Mouse (Mus musculus): ENCODE measurements at regions not wholly inside any gene's neighbourhood (a gene's known extent, or its start where the extent isn't known, plus 50 kb on each side); places are given as distances from the start of the nearest gene placed in this dataset.

DNA sequence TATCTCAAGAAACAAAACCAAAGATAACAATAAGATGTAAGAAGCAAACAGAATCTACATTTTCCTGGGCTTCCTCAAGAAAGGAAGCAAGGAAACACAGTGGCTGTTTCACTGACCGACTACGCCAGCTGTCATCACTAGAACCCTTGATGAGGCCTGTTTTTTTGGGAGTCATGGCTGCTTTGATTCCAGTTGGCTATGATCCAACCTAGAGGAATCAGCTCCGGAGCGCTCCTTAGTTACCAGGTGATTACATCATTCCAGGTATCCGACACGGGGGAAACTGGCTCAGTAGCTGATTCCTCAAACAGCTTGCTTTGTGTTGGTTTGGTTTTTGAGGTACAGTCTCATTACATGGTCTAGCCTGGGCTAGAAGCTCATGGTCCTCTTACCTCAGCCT lies 84.1 kb upstream of the Galnt15 start:
- DNase-seq (ENCODE audit: low spot score in 2 of 2): no peak

DNA sequence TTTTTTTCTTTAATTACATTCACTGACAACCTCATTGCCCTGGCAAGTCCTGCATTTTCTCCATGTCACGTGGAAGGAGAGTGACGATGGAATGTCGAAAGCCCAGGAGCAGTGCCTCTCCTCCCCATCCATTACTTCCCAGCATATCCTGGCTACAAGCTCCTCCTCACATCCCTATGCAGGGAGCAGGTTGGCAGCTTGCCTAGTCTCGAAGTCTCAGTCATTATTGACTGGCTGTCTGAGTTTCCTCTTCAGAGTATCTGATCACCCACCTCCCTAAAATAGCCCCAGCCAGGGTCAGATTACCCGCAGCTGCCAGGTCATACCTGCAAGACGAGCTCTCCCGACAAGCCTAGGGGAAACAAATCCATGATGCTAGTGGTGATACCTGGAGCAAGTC lies 83.7 kb upstream of the Galnt15 start:
- DNase-seq (ENCODE audit: low spot score in 2 of 2): peak in 1 of 2 experiments; percentile 35

DNA sequence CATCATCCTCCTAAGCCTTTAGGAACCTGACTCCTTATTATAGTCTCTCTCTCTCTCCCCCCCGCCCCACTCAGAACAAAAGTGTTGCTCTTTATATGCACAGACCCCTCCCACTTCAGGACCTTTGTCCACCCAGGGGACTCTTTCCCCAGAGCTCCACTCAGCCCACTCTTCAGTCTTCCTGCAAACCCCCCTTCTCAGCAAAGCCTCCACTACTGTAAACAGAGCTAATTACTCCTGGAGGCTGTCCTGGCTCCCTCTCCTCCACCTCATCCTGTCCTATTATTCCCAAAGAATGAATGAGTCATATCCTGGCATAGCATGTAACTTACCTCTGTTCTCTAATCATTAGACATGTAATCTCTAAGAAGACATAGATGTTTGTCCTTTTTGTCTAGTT lies 82.8 kb upstream of the Galnt15 start:
- DNase-seq (ENCODE audit: low spot score in 2 of 2): peak in 1 of 2 experiments; percentile 52

DNA sequence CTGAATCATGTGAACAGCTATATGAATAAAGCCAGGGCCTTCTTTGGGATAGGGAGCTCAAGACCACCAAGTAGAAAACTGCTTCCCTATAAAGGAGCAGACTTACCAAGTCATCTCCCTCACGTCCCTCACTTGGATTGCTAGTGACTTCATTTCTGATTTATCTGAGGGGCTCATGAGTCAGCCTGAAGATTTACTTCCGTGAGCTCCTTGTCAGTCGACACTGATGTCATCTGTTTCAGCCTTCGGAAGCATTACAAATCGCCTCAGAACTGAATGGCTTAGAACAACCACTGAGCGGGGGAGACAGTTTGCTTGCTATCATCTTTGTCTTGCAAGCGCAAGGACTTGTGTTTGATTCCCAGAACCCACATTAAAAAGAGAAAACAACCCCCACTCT lies 81.5 kb upstream of the Galnt15 start:
- no peak for DNase-seq (ENCODE audit: low spot score in 2 of 2)

DNA sequence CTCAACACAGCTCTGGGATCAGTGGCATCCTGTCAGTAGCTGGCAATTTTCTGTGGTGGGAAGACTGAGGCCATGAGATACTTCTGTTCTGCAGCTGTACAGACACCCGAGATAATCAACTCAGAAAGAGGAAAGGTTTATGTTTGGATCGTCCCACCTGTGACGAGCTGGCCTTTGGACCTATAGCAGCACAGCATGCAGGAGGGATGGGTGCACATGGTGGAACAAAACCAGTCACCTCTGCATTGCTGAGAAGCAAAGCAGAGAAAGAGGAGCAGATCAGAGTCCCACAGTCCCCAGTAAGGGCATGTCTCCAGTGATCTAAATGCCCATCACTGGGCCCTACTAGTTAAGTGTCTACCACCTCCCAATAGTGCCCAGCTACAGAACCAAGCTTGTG lies 76.9 kb upstream of the Galnt15 start:
- no peak for DNase-seq (ENCODE audit: low spot score in 2 of 2)

DNA sequence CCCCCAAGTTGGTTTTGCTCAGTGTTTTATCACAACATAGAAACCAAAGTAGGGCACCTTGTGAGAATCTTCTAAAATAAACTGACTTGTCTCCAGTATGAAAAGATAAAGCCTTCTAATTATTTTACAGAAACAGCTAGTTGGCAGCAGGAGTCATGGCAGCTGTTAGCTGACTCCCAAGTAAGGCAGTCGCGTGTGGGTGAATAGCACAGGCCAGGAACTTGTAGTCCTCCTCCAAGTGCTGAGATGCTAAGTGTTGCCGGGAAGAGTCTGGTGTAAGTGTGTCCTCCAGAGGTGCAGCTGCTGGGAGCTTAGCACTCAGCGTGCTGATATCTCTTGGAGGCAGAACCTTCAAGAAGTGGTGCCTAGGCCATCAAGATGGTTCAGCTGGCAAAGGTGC lies 75.0 kb upstream of the Galnt15 start:
- DNase-seq (ENCODE audit: low spot score in 2 of 2): no peak

DNA sequence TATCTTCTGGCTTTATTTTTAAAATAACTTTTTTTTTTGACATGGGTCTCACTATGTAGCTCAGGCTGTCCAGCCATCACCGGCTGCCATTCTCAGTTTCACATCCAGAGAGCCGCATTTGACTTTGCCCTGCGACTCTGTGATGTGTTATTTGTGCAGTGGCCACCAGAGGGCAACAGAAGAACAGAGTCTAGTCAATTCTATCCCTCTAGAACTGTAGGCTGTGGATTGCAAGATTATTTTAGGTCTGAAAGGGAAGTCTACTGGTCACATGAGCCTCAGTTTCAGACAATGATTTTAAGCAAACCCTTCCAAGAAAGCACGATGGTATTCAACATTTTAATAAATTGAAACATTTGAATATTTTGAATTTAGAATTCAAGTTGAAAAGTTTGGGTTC lies 73.8 kb upstream of the Galnt15 start:
- peak; percentile 71 to 85 for DNase-seq (ENCODE audit: low spot score in 2 of 2)

DNA sequence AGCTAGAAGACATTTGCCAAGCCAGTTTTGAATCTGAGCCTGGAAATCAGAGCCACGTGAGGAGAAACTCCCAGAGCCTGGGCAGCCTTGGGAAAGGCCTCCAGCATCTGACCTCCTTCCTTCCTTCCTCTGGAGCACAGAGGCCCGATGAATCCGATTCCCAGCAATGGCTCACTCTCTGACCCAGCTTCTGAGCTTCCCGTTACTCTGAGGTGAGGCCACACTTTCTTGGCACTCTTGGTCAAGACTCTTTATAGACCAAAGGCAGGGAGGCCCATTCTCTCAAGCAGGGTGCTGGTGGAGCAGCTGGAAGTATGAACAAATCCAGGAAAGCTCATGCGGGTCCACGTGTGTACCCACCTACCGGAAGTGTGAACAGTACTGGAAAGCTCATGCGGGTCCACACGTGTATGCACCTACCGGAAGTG lies 71.6 kb upstream of the Galnt15 start:
- DNase-seq (ENCODE audit: low spot score in 2 of 2): peak; percentile 85 to 88

DNA sequence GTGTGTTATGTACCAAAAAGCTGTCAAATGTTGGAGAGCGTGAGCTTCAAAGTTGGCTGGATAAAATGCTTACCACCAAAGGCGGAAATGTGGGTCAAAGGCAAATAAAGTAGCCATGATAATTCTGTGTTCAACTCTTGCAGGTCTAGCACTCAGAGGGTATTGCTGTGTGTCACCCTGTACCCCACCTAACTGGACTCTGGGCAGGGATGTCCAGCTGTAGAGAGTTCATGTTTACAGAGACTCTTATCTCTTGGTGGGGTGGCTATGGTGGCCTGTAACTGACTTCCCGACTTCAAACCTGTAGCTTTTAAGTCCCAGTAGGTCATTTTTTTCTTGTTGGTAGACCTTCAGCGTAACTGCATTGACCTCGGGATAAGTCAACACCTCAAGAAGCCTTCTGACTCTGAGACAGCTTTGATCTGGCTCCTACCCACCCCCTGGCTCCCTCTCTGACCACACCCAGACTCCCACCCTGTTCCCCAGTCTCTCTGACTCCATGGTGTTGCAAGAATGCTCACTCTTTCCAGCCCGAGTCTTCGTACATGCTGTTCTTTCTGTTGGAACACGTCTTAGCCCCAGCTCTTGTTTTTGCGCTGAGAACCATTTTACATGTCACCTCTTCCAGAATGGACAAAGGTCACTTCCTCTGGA lies 68.5 kb upstream of the Galnt15 start:
- peak; percentile 60 to 74 for DNase-seq (ENCODE audit: low spot score in 2 of 2)

DNA sequence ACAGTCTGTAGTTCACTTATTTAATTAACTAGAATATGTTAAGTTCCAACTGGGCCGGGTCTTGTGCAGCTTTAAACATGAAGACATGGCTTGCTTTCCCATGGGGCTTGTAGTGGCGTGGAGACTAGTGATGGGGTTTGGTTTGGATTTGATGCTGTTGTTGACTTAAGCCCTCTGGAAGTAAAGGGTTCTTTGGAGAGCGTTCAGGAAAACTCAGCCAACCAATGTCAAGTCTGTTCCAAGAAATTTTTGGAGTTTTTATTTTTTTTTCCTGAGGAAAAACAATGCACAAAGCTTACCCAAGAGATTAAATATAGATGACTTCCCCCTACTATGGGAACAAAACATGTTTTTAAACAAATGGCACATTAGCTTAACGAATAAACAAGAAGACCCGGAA lies 67.3 kb upstream of the Galnt15 start:
- DNase-seq (ENCODE audit: low spot score in 2 of 2): peak; percentile 86

DNA sequence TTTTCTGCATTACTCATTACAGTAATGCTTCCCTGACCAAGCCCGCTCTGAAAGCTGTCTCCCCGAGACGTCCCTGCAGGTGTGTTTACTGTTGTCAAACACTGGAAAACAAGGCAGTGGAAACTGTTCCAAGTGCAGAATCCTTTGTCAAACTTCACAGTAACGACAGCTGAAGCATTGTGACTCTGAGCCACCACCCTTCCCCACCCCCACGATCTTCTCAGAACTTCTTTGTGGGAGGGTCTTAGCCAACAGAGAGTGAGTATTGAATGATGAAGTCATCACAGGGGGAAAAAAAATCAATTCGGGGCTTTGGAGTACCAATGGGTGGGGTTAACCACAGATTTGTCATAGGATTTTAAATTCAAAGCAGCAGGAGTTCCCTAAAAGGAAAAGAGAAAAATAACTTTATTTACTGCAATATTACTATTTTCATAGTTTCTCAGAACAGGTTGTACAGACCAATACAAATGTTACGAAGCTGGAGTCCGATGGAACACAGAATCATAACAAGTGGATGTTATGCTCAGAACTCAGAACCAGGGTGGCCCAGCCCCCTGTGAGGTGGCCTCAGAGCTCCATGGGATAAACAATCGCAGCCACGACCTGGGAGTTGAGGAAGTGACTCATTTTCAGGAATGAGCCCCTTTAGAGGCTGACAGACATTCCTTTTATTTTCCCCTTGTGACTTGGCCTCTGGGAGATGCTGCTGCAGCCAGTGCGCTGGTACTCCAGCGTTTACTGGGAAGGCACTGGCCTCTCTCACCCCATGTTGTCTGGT lies 65.5 kb upstream of the Galnt15 start:
- peak; percentile 75 to 79 for DNase-seq (ENCODE audit: low spot score in 2 of 2)

DNA sequence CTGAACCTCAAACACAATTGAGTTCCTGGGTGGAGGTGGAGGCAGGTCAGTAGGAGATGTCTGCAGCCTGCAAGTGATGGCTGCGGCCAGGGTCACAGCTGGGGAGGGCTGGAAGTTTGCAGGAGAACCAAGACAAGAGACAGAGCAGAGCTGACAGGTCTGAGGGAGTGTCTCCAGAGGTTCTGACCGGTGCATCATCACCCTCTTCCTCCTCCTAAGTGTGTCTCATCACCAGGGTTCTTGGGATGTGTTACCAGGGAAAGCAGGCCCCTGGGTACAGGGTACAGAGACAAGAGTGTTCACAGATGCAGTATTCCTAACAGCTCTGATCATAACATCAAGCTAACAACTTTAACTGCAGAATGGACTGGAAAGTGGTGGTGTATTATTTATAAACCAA lies 64.7 kb upstream of the Galnt15 start:
- no peak for DNase-seq (ENCODE audit: low spot score in 2 of 2)

DNA sequence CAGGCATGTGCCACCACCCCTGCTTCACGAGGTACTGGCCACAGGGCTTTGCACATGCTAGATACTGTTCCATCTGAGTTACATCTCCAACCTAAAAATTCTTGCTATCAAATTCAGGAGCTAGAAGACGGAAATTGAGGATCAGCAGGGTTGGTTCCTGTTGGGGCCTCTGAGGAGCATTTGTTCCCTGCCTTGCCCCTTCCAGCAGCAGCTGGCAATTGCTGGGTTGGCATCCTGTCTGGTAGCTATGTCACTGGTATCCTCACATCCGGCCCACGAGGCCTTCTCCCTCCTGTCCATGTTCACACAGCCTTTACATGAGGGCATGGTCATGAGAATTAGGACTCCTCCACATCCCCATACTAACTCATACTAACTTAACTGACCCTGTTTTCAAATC lies 64.0 kb upstream of the Galnt15 start:
- DNase-seq (ENCODE audit: low spot score in 2 of 2): no peak

DNA sequence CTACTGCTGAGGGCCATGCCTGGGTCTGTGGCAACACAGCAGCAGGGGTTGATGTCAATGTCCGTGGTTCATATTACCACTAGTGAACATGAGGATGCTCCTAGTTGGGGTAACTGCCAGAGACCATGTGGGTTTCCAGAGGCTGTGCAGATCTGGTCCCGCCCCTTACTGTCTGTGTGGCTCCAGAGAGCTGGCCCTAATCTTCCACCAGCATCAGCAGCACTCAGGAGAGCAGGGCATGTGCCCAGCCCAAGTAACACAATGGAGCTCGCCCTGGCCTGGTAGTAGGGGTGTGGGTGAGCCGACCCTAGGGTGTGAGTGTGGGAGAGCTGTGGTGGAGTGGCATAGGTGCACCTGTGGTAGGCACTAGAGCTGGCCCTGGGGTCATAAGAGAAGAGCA lies 59.3 kb upstream of the Galnt15 start:
- no peak for DNase-seq (ENCODE audit: low spot score in 2 of 2)

DNA sequence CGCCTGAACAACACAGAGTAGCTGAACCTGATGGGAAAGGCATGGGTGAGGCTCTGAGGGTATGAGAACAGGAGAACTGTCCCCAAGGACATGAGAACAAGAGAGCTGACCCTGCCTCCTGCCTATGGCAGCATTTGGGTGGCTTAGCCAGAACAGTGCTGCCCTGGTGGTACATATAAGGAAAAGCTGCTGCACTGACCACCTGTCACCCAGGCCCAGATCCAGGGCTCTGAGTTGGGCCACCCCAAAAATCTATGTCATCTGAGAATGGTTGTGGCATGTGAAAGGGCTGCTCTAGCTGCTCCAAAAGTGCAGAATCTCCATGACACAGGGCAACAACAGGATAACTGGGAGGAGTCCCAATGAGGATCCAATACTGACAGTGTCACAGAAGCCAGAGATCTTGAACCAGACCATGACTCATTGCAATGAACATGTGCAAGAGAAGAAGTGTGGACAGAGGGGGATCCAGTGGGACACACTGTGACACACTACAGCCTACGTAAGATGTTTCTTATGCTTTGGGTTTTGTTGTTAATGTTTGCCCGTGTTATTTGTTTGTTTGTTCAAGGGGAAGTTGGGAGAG lies 58.5 kb upstream of the Galnt15 start:
- no peak for DNase-seq (ENCODE audit: low spot score in 2 of 2)

DNA sequence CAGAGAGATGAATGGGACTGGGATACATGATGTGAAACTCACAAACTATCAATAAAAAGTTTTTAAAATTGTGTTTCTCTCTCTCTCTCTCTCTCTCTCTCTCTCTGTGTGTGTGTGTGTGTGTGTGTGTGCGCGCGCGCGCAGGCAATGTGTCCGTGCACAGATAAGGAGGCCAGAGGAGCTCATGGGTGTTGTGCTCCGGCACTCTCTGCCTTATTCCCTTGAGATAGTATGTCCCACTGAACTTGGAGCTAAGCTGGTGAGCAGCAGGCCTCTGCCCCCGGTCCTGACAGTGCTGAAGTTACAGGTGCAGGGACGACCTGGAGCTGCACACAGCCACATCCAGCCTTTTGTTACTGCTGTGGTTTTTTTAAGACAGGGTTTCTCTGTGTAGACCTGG lies 57.9 kb upstream of the Galnt15 start:
- no peak for DNase-seq (ENCODE audit: low spot score in 2 of 2)

DNA sequence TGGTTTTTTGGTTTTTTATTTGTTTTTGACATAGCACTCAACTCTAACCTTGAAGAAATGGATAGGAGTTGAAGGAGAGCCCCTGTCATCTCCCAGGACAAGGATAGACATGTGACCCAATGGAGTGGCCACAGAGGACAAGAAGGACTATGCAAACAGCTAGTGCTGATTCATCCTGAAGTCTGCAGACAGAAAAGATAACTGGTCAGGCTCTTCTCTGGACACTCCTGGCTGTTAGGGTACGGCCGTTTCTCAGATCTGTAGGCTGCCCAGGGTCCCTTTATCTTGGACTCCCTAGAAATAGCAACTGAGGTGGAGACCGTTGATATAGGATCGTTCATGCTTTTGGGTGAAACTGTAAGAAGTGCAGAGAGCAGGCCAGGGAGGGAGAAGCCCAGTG lies 55.1 kb upstream of the Galnt15 start:
- no peak for DNase-seq (ENCODE audit: low spot score in 2 of 2)

DNA sequence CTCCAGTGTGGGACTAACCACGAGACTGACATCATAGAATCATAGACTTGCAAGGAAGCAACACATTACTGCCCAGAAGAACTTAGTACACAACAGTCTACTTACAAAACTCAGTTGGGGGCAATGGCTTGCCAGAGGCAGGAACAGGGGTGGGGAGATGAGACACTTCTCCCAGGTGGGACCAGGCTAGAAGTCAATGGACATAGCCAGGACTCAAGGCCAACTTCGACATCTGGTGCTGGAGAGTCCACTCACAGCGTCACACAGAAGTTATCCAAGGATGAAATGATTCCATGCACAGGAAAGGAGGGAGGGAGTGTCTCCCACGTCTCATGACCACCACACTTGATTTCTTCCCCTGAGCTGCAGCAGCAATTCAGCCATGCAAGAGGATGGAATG lies 50.6 kb upstream of the Galnt15 start:
- DNase-seq (ENCODE audit: low spot score in 2 of 2): no peak

DNA sequence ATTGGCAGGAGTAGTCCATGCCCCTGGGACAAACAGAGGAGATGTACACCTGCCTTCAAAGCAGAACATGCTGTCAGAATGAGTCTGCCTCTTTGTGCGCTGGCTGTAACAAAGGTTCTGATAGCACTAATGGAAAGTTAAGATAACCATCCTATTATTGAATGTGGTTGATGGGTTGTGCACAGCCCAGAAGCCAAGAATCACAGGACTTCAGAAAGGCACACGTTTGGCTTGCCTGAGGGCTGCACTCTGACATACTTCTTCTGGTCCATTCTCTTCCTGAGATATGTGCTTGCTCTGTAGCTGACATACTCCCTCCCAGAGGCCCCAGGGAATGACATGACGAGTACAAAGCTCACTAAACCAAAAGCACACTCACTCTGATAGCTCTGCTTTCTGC lies 50.1 kb upstream of the Galnt15 start:
- no peak for DNase-seq (ENCODE audit: low spot score in 2 of 2)

Data from heart, adult 9 months (tissue).